Mouse (Mus musculus) liver, postnatal 0 days (tissue): ENCODE results near the gene Hivep2.

Source experiments
- CTCF ChIP-seq: sonication (generic); IDR thresholded peaks from 2 replicates; pipeline ENCODE4 v1.5.1; 2016; ENCODE audit warnings: antibody characterized with exemption, low read depth
- EP300 ChIP-seq: IDR thresholded peaks from 2 replicates; pipeline ENCODE4 v1.6.1; 2016; ENCODE audit warnings: antibody characterized with exemption, low read depth, mild to moderate bottlenecking

- TF ChIP-seq CTCF: no peak
- TF ChIP-seq EP300: no peak
These were observed 7.8 kb downstream of the Hivep2 start for GRCm38 (mm10) chr10:13973563-13974179.
